Mouse (Mus musculus): ENCODE data around the gene Prkg2.

Prkg2 gene

GRCm38 (mm10) chr5:98900926-98901325, 136.2 kb downstream of the Prkg2 start:
- DNase-seq (ENCODE audit: low read depth, low spot score) = no peak

- DNase-seq (ENCODE audit: low read depth, low spot score) = no peak
These were observed 139.2 kb downstream of the Prkg2 start for GRCm38 (mm10) chr5:98897946-98898345.

- DNase-seq (ENCODE audit: low read depth, low spot score) = no peak
These were observed 142.9 kb downstream of the Prkg2 start for GRCm38 (mm10) chr5:98894281-98894680.

DNA sequence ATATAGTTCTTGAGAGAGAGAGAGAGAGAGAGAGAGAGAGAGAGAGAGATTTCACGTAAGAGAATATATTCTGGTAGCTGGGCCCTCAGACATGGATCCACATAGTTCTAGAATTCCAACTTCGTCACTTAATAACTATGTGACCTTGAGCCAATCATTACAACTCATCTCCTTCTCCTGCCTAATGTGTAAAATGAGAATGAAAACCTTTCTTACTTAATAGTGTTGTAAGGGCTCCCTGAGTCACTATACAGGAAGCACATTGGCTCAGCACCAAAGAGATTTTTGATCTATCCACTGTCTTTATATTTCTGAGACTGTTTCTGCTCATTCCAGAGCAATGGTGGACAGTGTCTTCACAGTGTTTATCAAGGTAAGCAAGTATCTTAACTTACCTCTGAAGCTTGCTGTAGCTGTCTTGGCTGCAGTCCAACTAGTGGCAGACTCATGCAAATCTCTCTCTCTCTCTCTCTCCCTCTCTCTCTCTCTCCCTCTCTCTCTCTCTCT, 146.6 kb downstream of the Prkg2 start:
- DNase-seq (ENCODE audit: low read depth, low spot score) = no peak

GRCm38 (mm10) chr5:98882096-98882495, 155.1 kb downstream of the Prkg2 start:
- DNase-seq (ENCODE audit: low read depth, low spot score) = no peak
